Comparison of ENCODE assay signal across 16 mouse cellular contexts in genomic region chr4:44993847-44994246, GRCm38 (mm10). TPM values are rescaled to one million over a fixed set of nuclear protein-coding genes. Genes with fewer than 3 reads are reported as not detected.
A peak's percentile ranks its signal among the peaks of the same experiment; 100 is the strongest.
DNase-seq lines count a peak whose midpoint lies in the region; ATAC-seq and TF ChIP-seq lines count a peak whose summit lies in the region.
"Had no signal": no experiment of that assay in that cellular context is flagged by ENCODE, and none has a peak within 500 bp of the region (broad histone marks: within the 10 kb centered on the region; RNA-seq: fewer than 3 reads in every experiment).

No protein-coding gene starts in this region.

- TF ChIP-seq CTCF in G1E (IDR thresholded peaks at IDR 0.05; ENCODE audit: low read depth, low read length): no peak
- no peak for TF ChIP-seq CTCF in liver, embryonic 14.5 days (IDR thresholded peaks at IDR 0.05; ENCODE audit: low read depth)

- H3K27ac ChIP-seq in forebrain, embryonic 11.5 days (ENCODE audit: low read depth, low read length): no peak overlapping the region
- H3K27ac ChIP-seq in forebrain, embryonic 15.5 days (replicated peaks): no peak overlapping the region
- H3K27ac ChIP-seq in liver, embryonic 14.5 days: peak overlapping the region; percentile 86
- H3K27ac ChIP-seq in midbrain, embryonic 10.5 days (replicated peaks): no peak overlapping the region
- H3K27ac ChIP-seq: kidney, embryonic 15.5 days; midbrain, embryonic 13.5 days had no signal

- peak; percentile 50 for DNase-seq in forebrain, embryonic 11.5 days (ENCODE audit: low spot score)
- DNase-seq in G1E (ENCODE audit: low spot score): peak; percentile 34
- peak; percentile 73 to 77 (median 74) for DNase-seq in liver, embryonic 14.5 days (ENCODE audit: low read depth in 3 of 3, low spot score in 3 of 3)
- no peak for DNase-seq in ovary, postnatal 14 days (ENCODE audit: low spot score)
- no peak for DNase-seq in cerebellum, postnatal 36 days
- DNase-seq in midbrain, embryonic 10.5 days (ENCODE audit: low spot score): no peak
- DNase-seq: cerebellum, adult 9-10 months; gastrocnemius, postnatal 14 days; heart, postnatal 36 days; lung, postnatal 14 days; right cerebral cortex, postnatal 25 days had no signal

- H3K27me3 ChIP-seq in forebrain, embryonic 11.5 days (ENCODE audit: control insufficient read depth, insufficient read depth, low read length): no peaks in the 10 kb centered on the region
- no peaks in the 10 kb centered on the region for H3K27me3 ChIP-seq in forebrain, embryonic 15.5 days
- no peaks in the 10 kb centered on the region for H3K27me3 ChIP-seq in G1E (ENCODE audit: insufficient read depth, low read length)
- H3K27me3 ChIP-seq in liver, embryonic 14.5 days (ENCODE audit: control insufficient read depth, insufficient read depth, low read length): no peaks in the 10 kb centered on the region
- H3K27me3 ChIP-seq in midbrain, embryonic 10.5 days (ENCODE audit: low read depth, poor library complexity, severe bottlenecking): no peaks in the 10 kb centered on the region
- H3K27me3 ChIP-seq: kidney, embryonic 15.5 days; midbrain, embryonic 13.5 days had no signal

- H3K4me2 ChIP-seq in forebrain, embryonic 11.5 days (ENCODE audit: low read depth, low read length, severe bottlenecking): no peak overlapping the region
- H3K4me2 ChIP-seq in forebrain, embryonic 15.5 days (replicated peaks): no peak overlapping the region
- peak overlapping the region; percentile 59 for H3K4me2 ChIP-seq in liver, embryonic 14.5 days (ENCODE audit: low read depth)
- H3K4me2 ChIP-seq: kidney, embryonic 15.5 days; midbrain, embryonic 13.5 days had no signal

- H3K36me3 ChIP-seq in forebrain, embryonic 11.5 days (ENCODE audit: control insufficient read depth, insufficient read depth, low read length): no peaks in the 10 kb centered on the region; the same call in 1 of the 2 replicates
- peaks cover 35% of the 10 kb centered on the region for H3K36me3 ChIP-seq in forebrain, embryonic 15.5 days
- peaks cover 76% of the 10 kb centered on the region for H3K36me3 ChIP-seq in G1E (replicated peaks)
- H3K36me3 ChIP-seq in liver, embryonic 14.5 days (replicated peaks; ENCODE audit: control insufficient read depth, insufficient read depth, low read depth): peaks cover 15% of the 10 kb centered on the region
- H3K36me3 ChIP-seq in midbrain, embryonic 10.5 days: peaks cover 62% of the 10 kb centered on the region

- H3K9ac ChIP-seq in forebrain, embryonic 11.5 days (ENCODE audit: low read length): no peak overlapping the region
- H3K9ac ChIP-seq in forebrain, embryonic 15.5 days (replicated peaks): no peak overlapping the region
- H3K9ac ChIP-seq in liver, embryonic 14.5 days (replicated peaks): peak overlapping the region; percentile 63
- H3K9ac ChIP-seq: kidney, embryonic 15.5 days; midbrain, embryonic 13.5 days had no signal

- TF ChIP-seq EP300 in liver, embryonic 14.5 days (IDR thresholded peaks at IDR 0.05; ENCODE audit: low read depth): peak; percentile 80

- H3K9me3 ChIP-seq in forebrain, embryonic 11.5 days (ENCODE audit: control insufficient read depth, low read length): no peaks in the 10 kb centered on the region
- no peaks in the 10 kb centered on the region for H3K9me3 ChIP-seq in forebrain, embryonic 15.5 days
- no peaks in the 10 kb centered on the region for H3K9me3 ChIP-seq in G1E (replicated peaks)
- no peaks in the 10 kb centered on the region for H3K9me3 ChIP-seq in liver, embryonic 14.5 days (ENCODE audit: control insufficient read depth, low read length)
- no peaks in the 10 kb centered on the region for H3K9me3 ChIP-seq in midbrain, embryonic 10.5 days (replicated peaks)
- H3K9me3 ChIP-seq: kidney, embryonic 15.5 days; midbrain, embryonic 13.5 days had no signal

- no peak overlapping the region for H3K4me3 ChIP-seq in forebrain, embryonic 11.5 days (ENCODE audit: low read depth, low read length)
- no peak overlapping the region for H3K4me3 ChIP-seq in forebrain, embryonic 15.5 days
- peak overlapping the region; percentile 36; the same call in 1 of the 2 replicates for H3K4me3 ChIP-seq in G1E (ENCODE audit: low read depth, low read length)
- 0 out of 4 replicates have a peak overlapping the region, but pooled peaks of 1 of the 2 experiments have one; percentile 4 for H3K4me3 ChIP-seq in liver, embryonic 14.5 days (ENCODE audit: insufficient read depth in 1 of 2, low read depth in 2 of 2, low read length in 2 of 2)
- no peak overlapping the region for H3K4me3 ChIP-seq in midbrain, embryonic 10.5 days
- H3K4me3 ChIP-seq: kidney, embryonic 15.5 days; midbrain, embryonic 13.5 days had no signal

- no peaks in the 10 kb centered on the region for H3K4me1 ChIP-seq in forebrain, embryonic 11.5 days (replicated peaks; ENCODE audit: control insufficient read depth, insufficient read depth, low read length)
- peaks cover 3% of the 10 kb centered on the region for H3K4me1 ChIP-seq in forebrain, embryonic 15.5 days
- peaks cover 39% of the 10 kb centered on the region for H3K4me1 ChIP-seq in G1E (ENCODE audit: insufficient read depth, low read depth, low read length)
- H3K4me1 ChIP-seq in liver, embryonic 14.5 days (replicated peaks; ENCODE audit: control insufficient read depth in 2 of 2, insufficient read depth in 2 of 2, low read length in 1 of 2): peaks cover 14 to 28% of the 10 kb centered on the region in 2 experiments
- H3K4me1 ChIP-seq in midbrain, embryonic 10.5 days: peaks cover 26% of the 10 kb centered on the region
- H3K4me1 ChIP-seq: kidney, embryonic 15.5 days had no signal

- no peak for ATAC-seq in forebrain, embryonic 11.5 days (replicated peaks; ENCODE audit: low FRiP score)
- ATAC-seq in forebrain, embryonic 15.5 days (replicated peaks): no peak
- peak; percentile 45 for ATAC-seq in G1E (ENCODE audit: extremely low read depth, insufficient number of reproducible peaks, low FRiP score, poor library complexity, severe bottlenecking)
- ATAC-seq in erythroblast, adult 5-6 weeks (replicated peaks; ENCODE audit: low FRiP score, poor library complexity, severe bottlenecking): peak; percentile 95
- ATAC-seq in liver, embryonic 14.5 days (ENCODE audit: insufficient read depth): peak; percentile 98
- ATAC-seq: CD4-positive, CD25-positive, alpha-beta regulatory T cell, adult 4 months; midbrain, embryonic 13.5 days had no signal

- 88% methylated on average over 9 of the region's 9 CpGs for WGBS in forebrain, embryonic 11.5 days
- 92% methylated on average over 9 of the region's 9 CpGs for WGBS in forebrain, embryonic 15.5 days
- 29% methylated on average over 9 of the region's 9 CpGs for WGBS in liver, embryonic 14.5 days (ENCODE audit: insufficient replicate concordance)
- 86% methylated on average over 9 of the region's 9 CpGs for WGBS in midbrain, embryonic 10.5 days

RNA-seq across cellular contexts. Expression of gene Grhpr, which starts 12.7 kb away (rescaled TPM):
- polyA plus RNA-seq in forebrain, embryonic 11.5 days (2014; fragmentation: Nextera tagmentation; extraction: Ambion mirVana): 48.6 and 48.8 TPM in 2 replicates
- 20.7 and 21.1 TPM in 2 replicates for polyA plus RNA-seq in forebrain, embryonic 15.5 days (2015; fragmentation: Nextera tagmentation; extraction: Ambion mirVana)
- 25.2 and 32.4 TPM in 2 replicates for total RNA-seq in G1E (2014; fragmentation: Nextera tagmentation)
- 30.5 and 33.2 TPM in 2 replicates for total RNA-seq in G1E (2017)
- polyA plus RNA-seq in G1E (2012): 74.2 and 119 TPM in 2 replicates
- total RNA-seq in erythroblast, adult 5-6 weeks (2015; ENCODE audit: low replicate concordance): 4.2 and 8.4 TPM in 2 replicates
- 1.4 and 6.0 TPM in 2 replicates for total RNA-seq in erythroblast, adult 5-6 weeks (2017; ENCODE audit: low replicate concordance)
- polyA plus RNA-seq in liver, embryonic 14.5 days (2012; rRNA removed): 47.5 and 50.1 TPM in 2 replicates
- 75.7 and 75.9 TPM in 2 replicates for polyA plus RNA-seq in liver, embryonic 14.5 days (2014; fragmentation: Nextera tagmentation; extraction: Ambion mirVana)
- polyA plus RNA-seq in midbrain, embryonic 10.5 days (2016; fragmentation: Nextera tagmentation; extraction: Ambion mirVana): 52.9 and 68.7 TPM in 2 replicates

RNA-seq across cellular contexts. Expression of gene Zbtb5, which starts 18.4 kb away (rescaled TPM):
- polyA plus RNA-seq in forebrain, embryonic 11.5 days (2014; fragmentation: Nextera tagmentation; extraction: Ambion mirVana): 44.9 and 45.4 TPM in 2 replicates
- 46.7 and 46.8 TPM in 2 replicates for polyA plus RNA-seq in forebrain, embryonic 15.5 days (2015; fragmentation: Nextera tagmentation; extraction: Ambion mirVana)
- total RNA-seq in G1E (2014; fragmentation: Nextera tagmentation) (9.7 and 10.9 TPM in 2 replicates), G1E (2017) (8.7 and 9.8 TPM in 2 replicates)
- 2.3 and 2.6 TPM in 2 replicates for polyA plus RNA-seq in G1E (2012)
- 7.5 and 7.7 TPM in 2 replicates for total RNA-seq in erythroblast, adult 5-6 weeks (2015; ENCODE audit: low replicate concordance)
- 9.4 and 10.0 TPM in 2 replicates for total RNA-seq in erythroblast, adult 5-6 weeks (2017; ENCODE audit: low replicate concordance)
- polyA plus RNA-seq in liver, embryonic 14.5 days (2012; rRNA removed): 3.3 and 3.5 TPM in 2 replicates
- polyA plus RNA-seq in liver, embryonic 14.5 days (2014; fragmentation: Nextera tagmentation; extraction: Ambion mirVana): 4.5 and 6.2 TPM in 2 replicates
- polyA plus RNA-seq in midbrain, embryonic 10.5 days (2016; fragmentation: Nextera tagmentation; extraction: Ambion mirVana): 34.5 and 39.4 TPM in 2 replicates

RNA-seq across cellular contexts. Expression of gene Polr1e, which starts 24.5 kb away (rescaled TPM):
- 54.5 and 55.2 TPM in 2 replicates for polyA plus RNA-seq in forebrain, embryonic 11.5 days (2014; fragmentation: Nextera tagmentation; extraction: Ambion mirVana)
- 31.0 and 34.8 TPM in 2 replicates for polyA plus RNA-seq in forebrain, embryonic 15.5 days (2015; fragmentation: Nextera tagmentation; extraction: Ambion mirVana)
- 21.4 and 23.2 TPM in 2 replicates for total RNA-seq in G1E (2014; fragmentation: Nextera tagmentation)
- 31.7 and 44.5 TPM in 2 replicates for total RNA-seq in G1E (2017)
- 3.5 and 9.2 TPM in 2 replicates for polyA plus RNA-seq in G1E (2012)
- 10.4 and 17.9 TPM in 2 replicates for total RNA-seq in erythroblast, adult 5-6 weeks (2015; ENCODE audit: low replicate concordance)
- total RNA-seq in erythroblast, adult 5-6 weeks (2017; ENCODE audit: low replicate concordance): 8.1 and 9.8 TPM in 2 replicates
- polyA plus RNA-seq in liver, embryonic 14.5 days (2012; rRNA removed): 4.2 and 7.8 TPM in 2 replicates
- 15.5 and 18.9 TPM in 2 replicates for polyA plus RNA-seq in liver, embryonic 14.5 days (2014; fragmentation: Nextera tagmentation; extraction: Ambion mirVana)
- 53.4 and 58.0 TPM in 2 replicates for polyA plus RNA-seq in midbrain, embryonic 10.5 days (2016; fragmentation: Nextera tagmentation; extraction: Ambion mirVana)

Comparison
In these comparisons a context has a peak if more than half of its experiments do, and no peak if none do; other contexts are left out.
1. ATAC-seq: peak in G1E (single experiment), erythroblast, adult 5-6 weeks (single experiment) and liver, embryonic 14.5 days (single experiment); none in forebrain, embryonic 11.5 days (single experiment) and forebrain, embryonic 15.5 days (single experiment).
2. DNase-seq: peak in forebrain, embryonic 11.5 days (single experiment), G1E (single experiment) and liver, embryonic 14.5 days (3 of 3); none in ovary, postnatal 14 days (single experiment), cerebellum, postnatal 36 days (0 of 2) and midbrain, embryonic 10.5 days (single experiment).